Mouse (Mus musculus) CH12.LX (cell line): ENCODE results near the gene Ghdc. TPM values are rescaled to one million over a fixed set of nuclear protein-coding genes. Genes with fewer than 3 reads are reported as not detected.

ENCODE experiments used
- DNase-seq: peaks from one replicate; pipeline ENCODE4 v3.0.0-alpha.2; 2013; ENCODE audit errors: extremely low read depth
- H3K27ac ChIP-seq: 2 replicates; pipeline ENCODE4 v1.5.1; 2012; ENCODE audit warnings: low read depth, mild to moderate bottlenecking, control low read depth, moderate library complexity; ENCODE audit not compliant: insufficient read depth
- H3K27me3 ChIP-seq: replicated peaks from 2 replicates; pipeline ENCODE3; 2012; ENCODE audit warnings: inconsistent platforms
- H3K36me3 ChIP-seq, 2 experiments: replicated peaks in 1 of 2; 2 replicates each; pipeline versions ENCODE3 to v1.6.1; 2012; ENCODE audit warnings: inconsistent platforms in 1 of 2, low read length in 1 of 2, mild to moderate bottlenecking in 1 of 2, mixed read lengths in 1 of 2, moderate library complexity in 1 of 2; ENCODE audit not compliant: control insufficient read depth in 1 of 2, insufficient read depth in 1 of 2
- H3K4me1 ChIP-seq, 2 experiments: 2 replicates each; pipeline ENCODE4 v1.6.1; 2012; ENCODE audit warnings: inconsistent platforms in 1 of 2, moderate library complexity in 1 of 2; ENCODE audit not compliant: insufficient read depth in 2 of 2, control insufficient read depth in 1 of 2
- H3K4me2 ChIP-seq: 2 replicates; pipeline ENCODE4 v1.6.1; 2012; ENCODE audit warnings: low read depth, mild to moderate bottlenecking, control low read depth; ENCODE audit not compliant: poor library complexity, insufficient read depth, severe bottlenecking
- H3K4me3 ChIP-seq, 3 experiments: fragments of 150-350 bp in 1 of 3; sonication (generic) in 1 of 3; replicated peaks in 1 of 3; 2 replicates each; pipeline versions ENCODE3 to v1.5.1; 2011 to 2012; ENCODE audit warnings: low read depth in 2 of 3, low read length in 2 of 3, mild to moderate bottlenecking in 2 of 3, moderate library complexity in 2 of 3, control low read depth in 1 of 3, improper control_type of control experiment in 1 of 3, inconsistent platforms in 1 of 3, mixed read lengths in 1 of 3; ENCODE audit not compliant: poor library complexity in 1 of 3
- H3K79me2 ChIP-seq: replicated peaks from 2 replicates; pipeline ENCODE4 v1.6.1; 2012; ENCODE audit warnings: mild to moderate bottlenecking, moderate library complexity; ENCODE audit not compliant: control insufficient read depth, poor library complexity, insufficient read depth, severe bottlenecking; ENCODE audit errors: extremely low read depth
- H3K9ac ChIP-seq: 2 replicates; pipeline ENCODE4 v1.6.1; 2012; ENCODE audit warnings: low read depth, mild to moderate bottlenecking, control low read depth, moderate library complexity; ENCODE audit not compliant: insufficient read depth
- H3K9me3 ChIP-seq: replicated peaks from 2 replicates; pipeline ENCODE3; 2012; ENCODE audit warnings: low read length, inconsistent platforms, mixed read lengths
- BHLHE40 ChIP-seq: IDR thresholded peaks from 2 replicates; pipeline ENCODE4 v1.6.1; 2011; ENCODE audit warnings: mild to moderate bottlenecking, low read depth, low read length, improper control_type of control experiment
- CHD1 ChIP-seq: IDR thresholded peaks from 2 replicates; pipeline ENCODE4 v1.6.1; 2012; ENCODE audit warnings: low read depth, low read length, improper control_type of control experiment, inconsistent platforms
- CTCF ChIP-seq, 2 experiments: IDR thresholded peaks in 1 of 2; conservative IDR thresholded peaks in 1 of 2; 2 replicates each; pipeline ENCODE4 v1.5.1; 2011 to 2012; ENCODE audit warnings: low read depth in 2 of 2, low read length in 2 of 2, improper control_type of control experiment in 1 of 2, inconsistent platforms in 1 of 2, mild to moderate bottlenecking in 1 of 2, moderate library complexity in 1 of 2
- E2F4 ChIP-seq: IDR thresholded peaks from 2 replicates; pipeline ENCODE4 v1.6.1; 2011; ENCODE audit warnings: low read depth, low read length, improper control_type of control experiment; ENCODE audit not compliant: insufficient replicate concordance
- ELF1 ChIP-seq: IDR thresholded peaks from 2 replicates; pipeline ENCODE4 v1.6.1; 2014; ENCODE audit warnings: low read depth, mild to moderate bottlenecking, inconsistent platforms, low read length, improper control_type of control experiment
- ETS1 ChIP-seq: conservative IDR thresholded peaks from 2 replicates; pipeline ENCODE4 v1.6.1; 2012; ENCODE audit warnings: low read depth, mild to moderate bottlenecking, inconsistent platforms, low read length, improper control_type of control experiment, moderate library complexity
- IRF4 ChIP-seq: IDR thresholded peaks from 2 replicates; pipeline ENCODE4 v1.6.1; 2014; ENCODE audit warnings: low read depth, mild to moderate bottlenecking, inconsistent platforms, low read length, improper control_type of control experiment
- JUND ChIP-seq: conservative IDR thresholded peaks from 2 replicates; pipeline ENCODE4 v1.6.1; 2011; ENCODE audit warnings: low read depth, low read length, improper control_type of control experiment
- KAT2A ChIP-seq: IDR thresholded peaks from 2 replicates; pipeline ENCODE4 v1.6.1; 2012; ENCODE audit warnings: low read length, improper control_type of control experiment, inconsistent platforms; ENCODE audit not compliant: insufficient replicate concordance
- MAFK ChIP-seq: IDR thresholded peaks from 2 replicates; pipeline ENCODE4 v1.6.1; 2011; ENCODE audit warnings: low read length, improper control_type of control experiment; ENCODE audit not compliant: insufficient replicate concordance
- MAX ChIP-seq: IDR thresholded peaks from 2 replicates; pipeline ENCODE4 v1.6.1; 2011; ENCODE audit warnings: low read length, improper control_type of control experiment
- MAZ ChIP-seq: IDR thresholded peaks from 2 replicates; pipeline ENCODE4 v1.6.1; 2012; ENCODE audit warnings: low read depth, mild to moderate bottlenecking, inconsistent platforms, low read length, improper control_type of control experiment, moderate library complexity
- MEF2A ChIP-seq: IDR thresholded peaks from 2 replicates; pipeline ENCODE4 v1.6.1; 2014; ENCODE audit warnings: low read depth, mild to moderate bottlenecking, inconsistent platforms, low read length, improper control_type of control experiment, borderline replicate concordance
- PAX5 ChIP-seq: IDR thresholded peaks from 2 replicates; pipeline ENCODE4 v1.6.1; 2012; ENCODE audit warnings: low read length, inconsistent platforms, mixed read lengths
- POLR2A ChIP-seq: IDR thresholded peaks from 2 replicates; pipeline ENCODE4 v1.6.1; 2011; ENCODE audit warnings: low read depth, mild to moderate bottlenecking, improper control_type of control experiment, low read length
- POLR2AphosphoS2 ChIP-seq: IDR thresholded peaks from 2 replicates; pipeline ENCODE4 v1.6.1; 2011; ENCODE audit warnings: low read depth, low read length, improper control_type of control experiment
- RAD21 ChIP-seq: IDR thresholded peaks from 2 replicates; pipeline ENCODE4 v1.6.1; 2011; ENCODE audit warnings: low read depth, mild to moderate bottlenecking, low read length, improper control_type of control experiment, moderate library complexity
- SMC3 ChIP-seq: IDR thresholded peaks from 2 replicates; pipeline ENCODE4 v1.6.1; 2011; ENCODE audit warnings: low read depth, low read length, improper control_type of control experiment
- TCF12 ChIP-seq: IDR thresholded peaks from 2 replicates; pipeline ENCODE4 v1.6.1; 2014; ENCODE audit warnings: low read depth, mild to moderate bottlenecking, inconsistent platforms, low read length, improper control_type of control experiment
- UBTF ChIP-seq: IDR thresholded peaks from 2 replicates; pipeline ENCODE4 v1.6.1; 2012; ENCODE audit warnings: low read depth, mild to moderate bottlenecking, inconsistent platforms, low read length, improper control_type of control experiment, moderate library complexity
- ZKSCAN1 ChIP-seq: IDR thresholded peaks from 2 replicates; pipeline ENCODE4 v1.6.1; 2012; ENCODE audit warnings: low read depth, inconsistent platforms, low read length, improper control_type of control experiment, borderline replicate concordance
- ZMIZ1 ChIP-seq: IDR thresholded peaks from 2 replicates; pipeline ENCODE4 v1.6.1; 2012; ENCODE audit warnings: low read depth, mild to moderate bottlenecking, inconsistent platforms, low read length, improper control_type of control experiment
- dilution Hi-C: fragments of 300-500 bp; cut with MboI; formaldehyde crosslinking; loops from 2 replicates; pipeline ENCODE4 v1.14.3; 2020; ENCODE audit warnings: low sequenced_read_pairs; ENCODE audit not compliant: extremely low pct_unique_long_range_greater_than_20kb, extremely low pct_ligation_motif_present
- in situ Hi-C: fragments of 300-500 bp; cut with MboI; formaldehyde crosslinking; loops from 3 replicates; pipeline ENCODE4 v1.14.3; 2019; ENCODE audit warnings: low sequenced_read_pairs, low pct_ligation_motif_present, low pct_unique_long_range_greater_than_20kb, mixed read lengths
- polyA plus RNA-seq: library from polyadenylated mRNA; unstranded; fragments of >175 nt; gene quantifications from 2 replicates; pipeline ENCODE4 v1.2.1, GENCODE M21; 2012; ENCODE audit warnings: low read depth; ENCODE audit not compliant: insufficient read length
- total RNA-seq, 2 experiments: library from RNA; depleted of rRNA; stranded (reverse); fragments of 300-350 nt in 1 of 2; fragments of >200 nt in 1 of 2; gene quantifications; 2 replicates each; pipeline ENCODE4 v1.2.3; 2012 to 2014

Gene Ghdc
- total and polyA plus RNA-seq, 3 experiments = 10.9 to 17.9 (median 16.6) TPM

DNA sequence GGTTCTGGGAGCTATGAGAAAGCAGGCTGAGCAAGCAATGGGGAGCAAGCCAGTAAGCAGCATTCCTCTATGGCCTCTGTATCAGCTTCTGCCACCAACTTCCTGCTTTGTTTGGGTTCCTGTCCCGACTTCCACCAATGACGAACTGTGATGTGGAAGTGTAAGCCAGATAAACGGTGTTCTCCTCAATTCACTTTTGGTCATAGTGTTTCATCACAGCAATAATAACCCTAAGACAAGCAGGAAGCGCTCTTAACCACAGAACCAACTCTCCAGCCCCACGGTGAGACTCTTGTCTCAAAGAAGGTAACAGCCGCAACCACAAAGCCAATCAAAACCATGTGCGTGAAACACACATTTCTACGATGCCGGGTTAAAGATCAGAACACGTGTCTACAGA lies 33.7 kb upstream of the Ghdc start:
- peaks cover 0 to 6% of the 10 kb centered on the region in 2 experiments; a peak in 1 of 4 replicates for H3K4me1 ChIP-seq
- no peaks in the 10 kb centered on the region for H3K27me3 ChIP-seq
- no peak overlapping the region for H3K4me3 ChIP-seq
- H3K9me3 ChIP-seq = peaks cover 6% of the 10 kb centered on the region
- DNase-seq = no peak
- in situ Hi-C loops = no loop called here
- no peak overlapping the region for H3K27ac ChIP-seq
- no peaks in the 10 kb centered on the region for H3K79me2 ChIP-seq
- no peak overlapping the region for H3K4me2 ChIP-seq
- dilution Hi-C loops = no loop called here
- no peak for TF ChIP-seq KAT2A
- TF ChIP-seq JUND = no peak
- TF ChIP-seq MEF2A = no peak
- TF ChIP-seq CTCF (conservative IDR thresholded peaks at IDR 0.05 in 1 of 2, IDR thresholded peaks at IDR 0.05 in 1 of 2; ENCODE audit: low read depth in 2 of 2, low read length in 2 of 2) = no peak
- no peak for TF ChIP-seq UBTF
- TF ChIP-seq CHD1 = no peak
- TF ChIP-seq MAZ = no peak
- no peak for TF ChIP-seq PAX5
- TF ChIP-seq MAFK = no peak
- TF ChIP-seq MAX = no peak
- no peak for TF ChIP-seq ZKSCAN1
- no peak for TF ChIP-seq IRF4
- no peak for TF ChIP-seq ZMIZ1
- TF ChIP-seq TCF12 = no peak
- no peak for TF ChIP-seq BHLHE40
- no peak for TF ChIP-seq POLR2A
- TF ChIP-seq RAD21 = no peak
- no peak overlapping the region for H3K9ac ChIP-seq
- peaks cover 39 to 65% of the 10 kb centered on the region in 2 experiments for H3K36me3 ChIP-seq

DNA sequence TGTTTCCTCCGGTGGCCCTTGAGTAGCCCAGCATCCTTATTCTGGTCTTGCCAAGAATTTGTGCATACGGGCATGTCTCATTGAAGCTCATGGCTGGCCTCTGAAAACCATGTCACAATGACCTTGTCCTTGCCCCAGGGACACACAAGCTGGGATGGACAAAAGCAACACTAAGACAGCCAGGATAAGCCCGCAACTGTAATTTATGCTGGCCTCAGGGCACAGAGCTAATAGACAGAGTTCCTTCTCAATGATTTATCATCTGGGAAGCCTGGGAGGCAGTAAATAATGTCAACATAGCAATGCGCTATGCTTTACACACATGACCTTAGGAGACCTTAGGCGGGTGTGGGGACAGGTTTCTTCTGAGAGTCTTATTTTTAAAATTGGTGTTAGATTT lies 28.7 kb upstream of the Ghdc start:
- no peak for DNase-seq
- peaks cover 48 to 74% of the 10 kb centered on the region in 2 experiments for H3K36me3 ChIP-seq
- dilution Hi-C loops = no loop called here
- no peak overlapping the region for H3K27ac ChIP-seq
- in situ Hi-C loops = no loop called here
- no peak overlapping the region for H3K4me2 ChIP-seq
- no peak overlapping the region for H3K9ac ChIP-seq
- no peak overlapping the region for H3K4me3 ChIP-seq
- H3K27me3 ChIP-seq = no peaks in the 10 kb centered on the region
- TF ChIP-seq ELF1 (no peak), E2F4 (no peak), MAFK (no peak), POLR2AphosphoS2 (no peak), SMC3 (no peak), CTCF (conservative IDR thresholded peaks at IDR 0.05 in 1 of 2, IDR thresholded peaks at IDR 0.05 in 1 of 2; ENCODE audit: low read depth in 2 of 2, low read length in 2 of 2) (no peak), BHLHE40 (no peak), ETS1 (no peak)
- TF ChIP-seq, all 38 proteins: peak for 0
- Histone ChIP-seq H3K4me1 (no peaks in the 10 kb centered on the region), H3K9me3 (peaks cover 6% of the 10 kb centered on the region), H3K79me2 (no peaks in the 10 kb centered on the region)
